Mouse (Mus musculus) urinary bladder, postnatal 4 days (tissue): ENCODE data around the gene Ccdc188.

Experiments used
- DNase-seq, 2 experiments: peaks; one replicate each; pipeline ENCODE4 v3.0.0; 2021 to 2022; ENCODE audit warnings: low spot score in 2 of 2

The Ccdc188 gene

DNA sequence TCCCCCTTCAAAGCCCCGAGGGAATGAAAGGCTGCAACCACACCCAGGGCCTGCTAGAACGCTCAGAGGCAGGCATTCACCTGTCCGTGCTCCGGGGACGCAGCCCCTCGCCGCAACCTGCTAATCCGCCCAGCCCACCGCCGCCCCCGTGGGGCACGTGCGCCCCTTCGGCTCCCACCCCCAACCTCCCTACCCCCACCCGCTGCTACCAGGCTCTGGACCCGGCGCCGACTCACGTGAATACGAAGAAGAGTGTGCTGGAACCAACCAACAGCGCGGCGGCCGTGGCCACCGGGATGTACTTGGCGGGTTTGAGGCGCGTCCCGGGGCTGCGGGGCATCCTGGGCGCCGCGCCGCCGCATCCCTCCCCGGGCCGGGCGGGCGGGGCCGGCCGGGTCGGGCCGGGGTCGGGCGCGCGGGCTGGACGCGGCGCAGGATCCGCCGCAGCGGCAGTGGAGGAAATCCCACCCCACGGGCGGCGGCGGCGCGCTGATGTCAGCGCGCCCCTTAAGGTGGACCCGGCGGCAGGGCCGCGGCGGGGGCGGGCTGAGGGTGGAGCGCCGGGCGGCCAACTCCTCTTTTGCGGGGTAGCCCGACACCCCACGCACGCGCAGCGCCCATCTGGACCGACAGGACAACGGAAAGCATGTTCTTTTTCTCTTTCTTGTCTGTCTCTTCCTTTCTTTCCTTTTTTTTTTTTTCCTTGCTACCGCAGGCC, 17.2 kb downstream of the Ccdc188 start, which contains the start of gene Zdhhc8:
Zdhhc8 (minus strand) TSS at position 466 of the 718 bp plus-strand sequence.
- peak; percentile 76 to 78 for DNase-seq

DNA sequence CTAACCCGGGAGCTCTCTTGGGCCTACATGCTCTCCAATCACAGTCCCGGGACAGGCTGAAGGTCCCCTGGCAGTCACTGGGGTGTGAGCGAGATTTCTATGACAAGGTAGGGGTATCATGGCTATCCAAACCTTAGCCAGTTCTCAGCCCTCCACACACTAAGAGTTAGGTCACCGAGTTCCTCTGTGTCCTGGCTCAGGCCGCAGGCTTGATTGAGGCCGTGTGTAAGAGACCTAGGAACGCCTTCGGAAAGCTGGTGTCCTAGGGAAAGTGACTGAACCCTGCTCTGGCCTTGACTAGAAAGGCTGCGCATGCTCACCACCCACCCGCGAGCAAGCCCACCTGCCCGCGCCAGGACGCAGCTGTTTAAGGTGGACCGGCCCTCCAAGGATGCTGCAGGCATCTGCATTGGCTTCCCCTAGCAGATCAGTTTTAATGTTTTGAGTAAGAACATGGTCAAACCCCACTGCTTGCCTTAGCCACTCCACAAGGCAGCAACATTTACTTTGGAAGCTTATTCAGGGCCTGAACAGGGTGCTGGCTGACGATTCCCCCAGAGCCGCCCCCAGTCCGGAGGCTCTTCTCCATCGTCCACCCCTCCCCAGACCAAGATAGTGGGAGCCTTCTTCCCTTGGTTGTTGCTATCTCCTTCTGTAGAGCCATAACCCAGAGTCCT, 17.8 kb downstream of the Ccdc188 start:
- DNase-seq, result peak in 1 of 2 experiments; percentile 65

DNA sequence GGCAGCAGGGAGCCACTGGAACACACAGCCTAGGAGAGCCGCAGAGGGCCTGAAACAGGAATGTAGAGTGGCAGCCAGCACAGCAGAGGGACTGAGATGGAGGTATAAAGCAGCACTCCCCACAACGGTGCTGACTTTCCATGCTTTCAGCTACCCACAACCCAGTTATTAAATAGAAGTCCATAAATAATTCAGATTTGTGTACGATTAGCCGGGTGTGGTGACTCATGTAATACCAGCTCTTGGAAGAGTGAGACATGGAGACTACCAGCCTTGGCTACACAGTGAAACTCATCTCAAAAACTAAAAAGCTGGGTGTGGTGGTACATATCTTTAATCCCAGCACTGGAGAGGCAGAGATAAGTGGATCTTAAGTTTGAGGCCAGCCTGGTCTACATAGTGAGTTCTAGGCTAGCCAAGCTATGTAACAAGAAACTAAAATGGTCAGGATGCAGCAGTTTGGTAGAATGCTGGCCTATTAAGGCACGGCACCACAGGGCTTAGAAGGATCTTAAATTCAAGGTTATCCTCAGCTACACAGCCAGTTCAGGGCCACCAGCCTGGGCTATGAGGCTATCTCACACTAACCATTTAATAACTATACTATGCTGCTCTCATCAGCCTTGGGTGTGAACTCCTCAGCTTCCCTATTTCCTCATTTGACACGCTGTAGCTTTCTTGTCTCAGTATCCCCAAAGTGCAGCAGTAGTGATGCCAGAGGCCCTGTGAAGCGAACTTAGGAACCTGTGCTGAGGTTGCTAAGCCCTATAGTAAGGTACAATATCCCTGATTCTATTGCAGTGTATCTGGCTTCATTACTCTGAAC, 19.2 kb downstream of the Ccdc188 start:
- no peak for DNase-seq

DNA sequence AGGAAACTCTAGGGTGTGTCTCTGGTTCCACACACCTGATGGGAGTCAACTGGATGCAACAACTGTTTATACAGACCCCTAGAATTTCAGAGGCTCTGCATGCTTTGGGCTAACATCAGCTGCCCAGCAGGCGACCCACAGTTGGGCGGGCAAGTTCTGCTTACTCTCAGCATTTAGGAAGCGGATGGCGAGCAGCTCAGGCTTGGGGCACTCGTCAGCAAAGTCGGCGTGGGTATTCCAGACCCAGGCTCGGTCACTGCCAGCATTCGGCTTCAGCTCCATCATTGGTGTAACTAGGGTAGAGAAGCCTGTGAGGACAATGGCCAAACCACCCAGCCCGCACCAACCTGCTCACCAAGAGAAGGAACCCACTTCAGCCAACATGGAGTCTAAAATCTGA, 23.9 kb downstream of the Ccdc188 start:
- DNase-seq, result no peak

DNA sequence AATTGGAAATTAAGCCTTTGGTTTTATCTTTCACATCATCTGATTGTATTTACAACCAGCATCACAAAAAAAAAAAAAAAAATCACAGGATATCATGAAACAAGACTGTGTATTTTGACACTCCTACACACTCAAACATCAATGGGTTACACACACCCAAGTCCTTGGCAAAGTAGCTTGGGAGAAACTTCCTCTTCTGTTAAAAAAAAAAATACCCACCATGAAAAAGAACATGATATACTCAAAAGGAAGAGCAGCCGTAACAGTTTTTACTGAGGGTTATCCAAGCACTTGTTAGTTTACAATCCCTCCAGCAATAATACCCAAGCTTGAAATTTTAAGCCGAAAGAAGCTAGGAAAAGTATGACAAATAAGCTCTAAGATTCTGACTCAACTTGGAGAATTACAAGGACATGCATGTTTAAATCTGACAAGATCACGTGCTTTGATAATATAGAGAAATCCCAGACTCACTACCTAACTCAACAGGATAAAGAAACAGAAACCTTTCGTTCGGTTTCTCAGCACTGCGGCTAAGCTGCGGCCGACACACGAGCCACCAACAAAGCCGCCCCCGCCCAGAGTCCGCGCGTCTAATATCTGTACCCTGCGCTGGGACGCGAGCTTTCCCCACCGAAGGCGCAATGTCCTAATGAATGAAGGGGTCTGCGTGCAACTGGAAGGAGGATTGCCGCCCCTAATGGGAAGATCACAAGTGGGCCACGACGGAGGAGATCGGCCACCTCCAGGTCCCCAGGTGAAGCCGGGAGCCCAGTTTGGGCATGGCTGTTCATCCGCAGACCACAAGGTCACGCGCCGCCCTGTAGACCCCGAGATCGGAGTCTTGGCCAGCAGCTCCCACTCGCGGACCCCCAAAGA, 30.1 kb downstream of the Ccdc188 start:
- no peak for DNase-seq

DNA sequence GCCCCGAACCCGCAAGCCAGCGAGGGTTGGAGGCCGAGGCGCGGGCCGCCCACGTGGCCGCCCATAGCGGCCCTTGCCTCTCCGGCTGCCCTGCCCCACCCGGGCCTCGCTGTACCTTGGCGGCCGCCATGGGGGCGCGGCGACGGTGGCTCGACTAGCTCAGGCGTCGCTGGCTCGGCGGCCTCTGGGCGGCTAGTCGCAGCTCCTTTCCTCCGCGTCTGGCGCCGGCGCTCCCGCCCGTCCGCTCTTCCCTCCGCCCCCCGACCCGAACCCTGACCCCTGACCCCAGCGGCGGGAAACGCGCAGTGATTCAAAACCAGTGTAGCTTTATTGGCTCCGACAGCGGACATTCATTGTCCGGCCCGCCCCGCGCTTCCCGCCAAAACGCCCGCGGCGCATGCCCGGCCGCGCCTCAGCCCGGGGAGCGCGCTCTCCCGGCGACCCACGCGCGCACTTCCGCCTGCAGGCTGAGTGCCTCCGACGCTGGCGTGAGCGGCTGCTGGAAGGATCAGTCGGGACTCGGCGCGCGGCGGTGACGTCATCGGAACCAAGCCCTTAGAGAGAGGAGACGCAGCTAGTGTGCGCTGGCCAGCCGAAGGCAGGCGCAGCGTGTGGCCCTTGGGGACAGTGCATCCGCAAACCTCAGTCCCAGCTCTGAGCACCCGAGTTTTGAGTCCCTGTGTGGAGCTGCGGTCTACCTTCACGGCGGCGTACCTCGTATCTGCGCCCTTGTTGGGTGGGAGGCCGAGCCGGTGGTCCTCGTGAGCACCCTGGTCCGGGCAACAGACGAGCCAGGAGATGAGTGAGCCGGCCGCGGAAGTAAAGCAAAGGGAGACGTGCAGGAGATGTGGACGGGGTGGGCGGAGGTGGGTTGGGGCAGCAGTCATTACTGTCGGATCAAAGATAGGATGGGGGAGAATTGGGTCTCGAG, 31.0 kb downstream of the Ccdc188 start, which contains the start of the genes Trmt2a and Ranbp1:
Trmt2a (plus strand) TSS at position 247 of the 931 bp plus-strand sequence.
Ranbp1 (minus strand) TSS at position 300 of the 931 bp plus-strand sequence.
- peak; percentile 98 to 99 for DNase-seq

DNA sequence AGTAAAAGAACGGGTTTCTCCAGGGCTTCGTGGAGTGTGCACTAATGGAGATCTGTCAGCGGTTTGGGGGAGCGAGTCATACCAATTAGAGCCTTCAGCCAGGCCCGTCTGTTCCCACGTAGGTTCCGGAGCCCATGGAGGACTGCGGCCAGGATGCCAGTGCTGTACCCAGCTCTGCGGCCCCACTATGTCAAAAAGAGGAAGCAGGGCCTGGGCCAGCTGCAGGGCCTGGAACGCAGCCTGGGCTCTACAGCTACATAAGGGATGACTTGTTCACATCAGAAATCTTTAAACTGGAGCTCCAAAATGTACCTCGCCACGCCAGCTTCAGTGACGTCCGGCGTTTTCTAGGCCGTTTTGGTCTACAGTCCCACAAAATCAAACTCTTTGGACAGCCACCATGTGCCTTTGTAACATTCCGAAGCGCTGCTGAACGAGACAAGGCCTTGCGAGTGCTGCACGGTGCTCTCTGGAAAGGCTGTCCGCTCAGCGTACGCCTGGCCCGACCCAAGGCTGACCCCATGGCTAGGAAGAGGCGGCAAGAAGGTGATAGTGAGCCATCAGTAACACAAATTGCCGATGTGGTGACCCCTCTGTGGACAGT, 31.8 kb downstream of the Ccdc188 start:
- DNase-seq, result peak in 1 of 2 experiments; percentile 45

DNA sequence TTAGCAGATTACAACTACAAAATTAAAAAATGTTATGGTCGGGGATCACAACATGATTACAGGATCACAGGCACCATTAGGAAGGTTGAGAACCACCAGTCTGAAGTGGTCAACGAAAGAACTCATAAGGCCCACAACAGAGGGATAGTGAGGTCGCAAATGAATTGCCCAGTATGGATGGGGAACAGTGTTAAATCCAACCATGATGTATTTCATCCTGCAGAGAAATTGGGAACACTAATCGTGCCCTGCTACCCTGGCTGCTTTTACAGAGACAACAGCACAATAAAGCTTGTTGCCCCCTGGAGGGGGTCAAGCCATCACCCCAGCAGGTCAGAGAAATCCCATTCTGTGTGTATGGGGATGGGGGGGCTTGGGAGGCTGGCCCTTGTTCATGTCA, 32.6 kb downstream of the Ccdc188 start:
- no peak for DNase-seq

DNA sequence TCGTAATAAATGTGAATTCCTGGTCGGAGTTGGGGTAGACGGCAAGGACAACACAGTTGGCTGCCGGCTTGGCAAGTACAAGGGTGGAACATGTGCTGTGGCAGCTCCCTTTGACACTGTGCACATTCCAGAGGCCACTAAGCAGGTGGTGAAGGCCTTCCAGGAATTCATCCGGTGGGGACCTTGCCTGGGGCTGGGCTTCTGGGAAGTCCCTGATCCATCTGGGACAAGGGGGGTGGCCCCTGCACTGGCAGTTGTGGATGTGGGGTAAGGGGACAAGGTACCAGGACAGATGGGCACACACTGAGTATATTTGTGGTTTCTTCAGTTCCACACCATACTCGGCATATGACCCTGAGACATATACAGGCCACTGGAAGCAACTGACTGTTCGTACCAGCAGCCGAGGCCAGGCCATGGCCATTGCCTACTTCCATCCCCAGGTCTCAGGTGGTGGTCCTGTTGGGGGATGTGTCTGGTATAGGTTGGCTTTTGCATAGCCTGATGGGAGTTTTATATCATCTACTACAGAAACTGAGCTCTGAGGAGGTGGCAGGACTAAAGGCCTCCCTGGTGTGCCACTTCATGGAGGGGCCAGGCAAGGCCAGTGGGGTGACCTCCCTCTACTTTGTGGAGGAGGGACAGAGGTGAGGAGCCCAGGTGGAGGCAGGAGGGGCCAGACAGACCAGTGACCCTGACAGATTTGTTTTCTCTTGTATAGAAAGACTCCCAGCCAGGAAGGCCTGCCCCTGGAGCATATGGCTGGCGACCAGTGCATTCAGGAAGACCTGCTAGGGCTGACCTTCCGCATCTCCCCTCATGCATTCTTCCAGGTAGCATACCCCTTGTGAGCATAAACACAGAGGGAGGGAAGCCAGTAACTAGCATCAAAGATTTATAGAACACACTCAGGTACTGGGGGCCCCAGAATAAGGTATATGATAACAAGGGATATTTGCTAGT, 33.4 kb downstream of the Ccdc188 start:
- no peak for DNase-seq

DNA sequence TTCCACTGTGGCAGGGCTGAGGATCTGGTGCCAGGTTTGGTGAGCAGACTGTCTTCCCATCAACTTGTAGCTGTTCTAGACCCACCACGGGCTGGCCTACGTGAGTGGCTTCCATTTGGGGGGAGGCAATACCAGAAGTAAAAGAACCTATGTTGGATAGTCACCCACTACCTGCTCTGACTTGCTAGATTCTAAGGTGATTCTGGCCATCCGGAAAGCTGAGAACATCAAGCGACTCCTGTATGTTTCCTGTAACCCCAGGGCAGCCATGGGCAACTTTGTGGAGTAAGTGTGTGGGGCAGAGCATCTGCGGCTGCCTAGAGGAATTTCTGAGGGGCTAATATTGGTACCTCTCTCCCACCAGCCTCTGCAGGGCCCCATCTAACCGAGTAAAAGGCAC, 35.1 kb downstream of the Ccdc188 start:
- DNase-seq, result no peak

DNA sequence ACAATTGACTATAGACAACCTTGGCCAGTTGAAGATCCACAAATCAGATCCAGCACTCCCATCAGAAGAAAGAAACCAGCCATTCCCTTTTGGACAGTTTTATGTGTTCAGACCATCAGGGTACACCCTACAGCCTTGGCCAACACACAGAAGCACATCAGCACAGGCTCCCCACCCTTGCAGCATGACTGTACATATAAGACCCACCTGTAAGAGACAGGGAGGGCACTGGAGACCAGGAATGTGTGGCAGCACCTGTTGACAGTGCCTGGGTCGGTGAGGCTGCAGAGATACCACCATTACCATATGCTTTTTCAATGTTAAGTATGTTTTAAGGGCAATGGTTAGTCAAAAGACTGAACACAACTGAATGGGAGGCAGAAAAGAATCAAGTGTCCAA, 36.2 kb downstream of the Ccdc188 start:
- DNase-seq, result no peak

DNA sequence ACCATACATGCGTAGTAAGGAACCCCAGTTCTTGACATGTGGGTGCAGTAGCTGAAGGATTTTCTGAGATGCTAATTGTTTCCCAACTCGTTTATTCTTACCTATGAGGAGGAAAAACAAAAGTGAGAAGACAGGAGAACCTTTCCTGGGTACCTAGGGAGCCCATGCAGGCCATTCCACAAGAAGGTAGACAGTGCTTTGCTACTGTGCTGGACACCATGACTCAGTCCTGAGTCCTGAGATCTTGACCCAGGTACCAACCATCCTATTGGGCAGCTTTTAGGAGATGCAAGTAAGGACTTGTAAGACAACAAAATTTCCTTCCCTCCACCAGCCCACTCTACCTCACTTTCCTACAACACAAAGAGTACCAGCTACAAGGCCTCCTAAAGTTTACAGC, 40.5 kb downstream of the Ccdc188 start, which contains the start of gene Gm49776:
Gm49776 (minus strand) TSS at position 101 of the 400 bp plus-strand sequence.
- DNase-seq, result no peak

DNA sequence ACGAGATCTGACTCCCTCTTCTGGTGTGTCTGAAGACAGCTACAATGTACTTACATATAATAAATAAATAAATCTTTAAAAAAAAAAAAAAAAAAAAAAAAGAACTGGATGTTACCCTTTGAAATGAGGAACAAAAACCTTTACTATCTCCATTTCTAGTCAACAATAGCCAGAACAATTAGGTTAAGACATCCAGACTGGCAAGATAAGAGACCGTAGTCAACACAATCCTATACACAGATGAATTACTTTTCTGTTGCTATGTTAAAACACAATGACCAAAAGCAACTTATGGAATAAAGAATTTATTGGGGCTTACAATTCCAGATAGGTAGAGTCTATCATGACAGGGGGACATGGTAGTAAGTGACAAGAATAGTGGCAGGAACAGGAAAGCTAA, 47.3 kb downstream of the Ccdc188 start:
- DNase-seq, result no peak

DNA sequence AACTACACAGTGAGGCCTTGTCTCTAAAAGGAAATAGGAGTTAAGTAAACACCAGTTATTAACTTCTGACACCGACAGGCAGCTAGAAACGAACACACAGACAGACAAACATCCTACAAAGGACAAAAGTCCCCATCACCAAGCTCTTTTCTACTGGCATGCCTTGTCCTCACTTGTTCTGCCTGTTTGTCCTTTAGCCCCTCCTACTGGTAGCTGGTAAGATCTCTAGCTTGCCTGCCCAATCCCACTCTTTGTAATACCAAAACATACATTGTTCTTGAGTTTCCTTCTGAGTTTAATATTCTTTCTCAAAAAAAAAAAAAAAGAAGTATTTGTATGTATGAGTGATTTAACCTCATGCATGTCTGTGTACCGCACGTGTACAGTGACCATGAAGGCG, 50.5 kb downstream of the Ccdc188 start:
- DNase-seq, result no peak
